Mouse (Mus musculus) MEL (cell line): ENCODE data around the gene Zfp64.
A peak's percentile ranks its signal among the peaks of the same experiment; 100 is the strongest.

ENCODE experiments used
- BHLHE40 ChIP-seq: IDR thresholded peaks from 2 replicates; pipeline ENCODE4 v1.6.1; 2012; ENCODE audit warnings: low read depth, mild to moderate bottlenecking, inconsistent platforms, low read length, improper control_type of control experiment, borderline replicate concordance
- CHD2 ChIP-seq: IDR thresholded peaks from 2 replicates; pipeline ENCODE4 v1.6.1; 2011; ENCODE audit warnings: low read length, improper control_type of control experiment
- CTCF ChIP-seq, 3 experiments: IDR thresholded peaks in 2 of 3; conservative IDR thresholded peaks in 1 of 3; 2 replicates each; pipeline ENCODE4 v1.5.1; 2011 to 2012; ENCODE audit warnings: low read length in 3 of 3, low read depth in 2 of 3, mild to moderate bottlenecking in 2 of 3, improper control_type of control experiment in 1 of 3, inconsistent platforms in 1 of 3, mixed read lengths in 1 of 3, moderate library complexity in 1 of 3; ENCODE audit not compliant: control insufficient read depth in 1 of 3, insufficient read depth in 1 of 3, poor library complexity in 1 of 3, severe bottlenecking in 1 of 3
- E2F4 ChIP-seq: IDR thresholded peaks from 2 replicates; pipeline ENCODE4 v1.6.1; 2011; ENCODE audit warnings: low read depth, low read length, improper control_type of control experiment, borderline replicate concordance
- EP300 ChIP-seq, 2 experiments: IDR thresholded peaks; 2 replicates each; pipeline ENCODE4 v1.6.1; 2011; ENCODE audit warnings: improper control_type of control experiment in 2 of 2, low read length in 2 of 2, low read depth in 1 of 2, mild to moderate bottlenecking in 1 of 2
- GATA1 ChIP-seq: IDR thresholded peaks from 2 replicates; pipeline ENCODE4 v1.6.1; 2011; ENCODE audit warnings: low read depth, low read length, improper control_type of control experiment
- MAX ChIP-seq: IDR thresholded peaks from 2 replicates; pipeline ENCODE4 v1.6.1; 2011; ENCODE audit warnings: low read length, improper control_type of control experiment
- NRF1 ChIP-seq: IDR thresholded peaks from 2 replicates; pipeline ENCODE4 v1.6.1; 2014; ENCODE audit warnings: low read depth, mild to moderate bottlenecking, inconsistent platforms, low read length, improper control_type of control experiment, moderate library complexity; ENCODE audit not compliant: poor library complexity, insufficient read depth, severe bottlenecking
- POLR2AphosphoS5 ChIP-seq: IDR thresholded peaks from 2 replicates; pipeline ENCODE4 v1.6.1; 2012; ENCODE audit warnings: low read depth, borderline replicate concordance, mild to moderate bottlenecking, inconsistent platforms, low read length, moderate library complexity, mixed read lengths
- SMC3 ChIP-seq: IDR thresholded peaks from 2 replicates; pipeline ENCODE4 v1.6.1; 2011; ENCODE audit warnings: low read depth, low read length, improper control_type of control experiment
- USF1 ChIP-seq: IDR thresholded peaks from 2 replicates; pipeline ENCODE4 v1.6.1; 2014; ENCODE audit warnings: low read depth, mild to moderate bottlenecking, inconsistent platforms, low read length, improper control_type of control experiment, moderate library complexity
- ZMIZ1 ChIP-seq: IDR thresholded peaks from 2 replicates; pipeline ENCODE4 v1.6.1; 2012; ENCODE audit warnings: low read depth, mild to moderate bottlenecking, inconsistent platforms, low read length, improper control_type of control experiment, moderate library complexity

GRCm38 (mm10) chr2:168954835-168955716, at the start of gene Zfp64:
- TF ChIP-seq EP300 (IDR thresholded peaks at IDR 0.05; ENCODE audit: low read depth in 1 of 2, low read length in 2 of 2) (no peak), CTCF (IDR thresholded peaks at IDR 0.05 in 2 of 3, conservative IDR thresholded peaks at IDR 0.05 in 1 of 3; ENCODE audit: control insufficient read depth in 1 of 3, insufficient read depth in 1 of 3, low read depth in 2 of 3, low read length in 3 of 3, poor library complexity in 1 of 3, severe bottlenecking in 1 of 3) (peak; percentile 14 to 55 (median 43); a peak in 5 of 6 replicates), USF1 (no peak), SMC3 (no peak), CHD2 (no peak), GATA1 (no peak), POLR2AphosphoS5 (no peak), BHLHE40 (no peak), NRF1 (no peak), E2F4 (no peak), MAX (no peak), ZMIZ1 (0 out of 2 replicates have a peak, but pooled peaks have one; percentile 22)
